Mouse (Mus musculus) forebrain, embryonic 13.5 days (tissue): ENCODE measurements at regions not wholly inside any gene's neighbourhood (a gene's known extent, or its start where the extent isn't known, plus 50 kb on each side); places are given as distances from the start of the nearest gene placed in this dataset.
"Not testable (repeated sequence)": the region's sequence is repeated elsewhere in the genome, so short reads cannot be mapped to it uniquely, and the experiment has no call there.

ENCODE experiments used
- ATAC-seq: fragments of 200-750 bp; cut with Nextera tagmentation; 2 replicates; pipeline ENCODE4 v1.8.0; 2017
- H3K27ac ChIP-seq: fragments of 300-500 bp; sonication (generic); 2 replicates; pipeline ENCODE4 v1.5.1; 2015; ENCODE audit warnings: inconsistent platforms, mild to moderate bottlenecking, moderate library complexity
- H3K27me3 ChIP-seq: fragments of 300-500 bp; sonication (generic); 2 replicates; pipeline ENCODE4 v1.6.1; 2015; ENCODE audit warnings: mild to moderate bottlenecking, inconsistent platforms
- H3K36me3 ChIP-seq: fragments of 300-500 bp; sonication (generic); 2 replicates; pipeline ENCODE4 v1.6.1; 2015; ENCODE audit warnings: mild to moderate bottlenecking, inconsistent platforms; ENCODE audit not compliant: poor library complexity, severe bottlenecking
- H3K4me1 ChIP-seq: fragments of 300-500 bp; sonication (generic); 2 replicates; pipeline ENCODE4 v1.6.1; 2015; ENCODE audit warnings: inconsistent platforms
- H3K4me2 ChIP-seq: fragments of 300-500 bp; sonication (generic); 2 replicates; pipeline ENCODE4 v1.6.1; 2015; ENCODE audit warnings: inconsistent platforms, mild to moderate bottlenecking, moderate library complexity
- H3K4me3 ChIP-seq: fragments of 300-500 bp; sonication (generic); 2 replicates; pipeline ENCODE4 v1.5.1; 2015; ENCODE audit warnings: mild to moderate bottlenecking, inconsistent platforms
- H3K9ac ChIP-seq: fragments of 300-500 bp; sonication (generic); 2 replicates; pipeline ENCODE4 v1.6.1; 2015; ENCODE audit warnings: mild to moderate bottlenecking, inconsistent platforms
- H3K9me3 ChIP-seq: fragments of 300-500 bp; sonication (generic); replicated peaks from 2 replicates; pipeline ENCODE4 v1.6.1; 2016; ENCODE audit warnings: inconsistent platforms
- WGBS: fragments of 180-500 bp; shearing (Covaris S2); methylation state at CpG from one replicate; pipeline ENCODE4 v1.1.7; 2015; 5-methylcytosine and 5-hydroxymethylcytosine counted together

DNA sequence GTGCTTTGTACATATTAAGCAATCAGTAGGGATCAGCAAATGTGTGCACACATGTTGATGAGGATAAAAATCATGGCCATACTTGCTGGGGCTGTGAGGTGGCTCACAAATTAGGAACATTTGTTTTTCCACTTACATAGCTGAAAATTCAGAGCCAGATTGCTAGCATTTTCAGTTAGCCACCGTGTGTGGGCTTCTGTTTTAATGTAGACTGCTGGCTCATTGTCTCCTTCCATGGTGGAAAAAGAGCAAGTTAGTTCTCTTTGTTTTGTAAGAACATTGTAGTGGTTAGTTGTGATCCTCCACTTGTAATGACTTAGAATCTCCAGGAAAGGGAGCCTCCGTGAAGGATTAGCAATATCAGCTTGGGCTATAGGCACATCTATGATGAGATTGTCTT is 107.2 kb upstream of the 4931417E11Rik start:
- no peaks in the 10 kb centered on the region for H3K9me3 ChIP-seq
- H3K9ac ChIP-seq = no peak overlapping the region
- no peak overlapping the region for H3K27ac ChIP-seq
- H3K27me3 ChIP-seq = no peaks in the 10 kb centered on the region
- WGBS = 82% methylated on average over 2 of the region's 2 CpGs
- no peak overlapping the region for H3K4me2 ChIP-seq
- H3K36me3 ChIP-seq = no peaks in the 10 kb centered on the region
- no peak for ATAC-seq
- no peak overlapping the region for H3K4me3 ChIP-seq
- no peaks in the 10 kb centered on the region for H3K4me1 ChIP-seq

- 95% methylated on average over 2 of the region's 2 CpGs for WGBS
Measured at GRCm38 (mm10) chr6:73560000-73560399, 90.5 kb upstream of the 4931417E11Rik start.

DNA sequence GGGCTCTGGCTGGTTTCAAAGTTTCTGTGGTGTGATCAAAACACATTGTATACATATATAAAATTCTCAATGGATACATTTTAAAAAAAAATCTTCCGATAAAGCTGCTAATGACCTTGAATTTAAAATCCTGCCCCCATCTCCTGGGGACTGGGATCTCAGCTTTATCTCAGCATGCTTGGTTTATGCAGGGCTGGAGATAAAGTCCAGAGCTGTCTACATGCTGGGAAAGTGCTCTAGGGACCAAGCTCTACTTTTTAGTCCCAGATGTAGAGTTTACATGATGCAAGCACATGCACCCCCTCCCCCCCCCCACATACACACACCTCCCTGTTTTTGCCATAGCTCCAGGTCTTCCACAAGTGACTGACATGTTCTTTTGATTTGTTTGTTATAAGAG is 61.1 kb upstream of the 4931417E11Rik start:
- no peak overlapping the region for H3K27ac ChIP-seq
- H3K4me2 ChIP-seq = no peak overlapping the region
- no peak overlapping the region for H3K9ac ChIP-seq
- H3K4me1 ChIP-seq = 0 out of 2 replicates have a peak, but pooled peaks cover 12% of the 10 kb centered on the region
- H3K27me3 ChIP-seq = no peaks in the 10 kb centered on the region
- WGBS = 82% methylated on average over 1 of the region's 1 CpGs
- ATAC-seq = no peak
- H3K9me3 ChIP-seq = no peaks in the 10 kb centered on the region
- H3K4me3 ChIP-seq = no peak overlapping the region
- no peaks in the 10 kb centered on the region for H3K36me3 ChIP-seq

More at GRCm38 (mm10) chr6:73560000-73560399, 90.5 kb upstream of the 4931417E11Rik start:
- H3K4me1 ChIP-seq = no peaks in the 10 kb centered on the region
- no peak overlapping the region for H3K4me2 ChIP-seq
- H3K36me3 ChIP-seq = no peaks in the 10 kb centered on the region
- H3K4me3 ChIP-seq = no peak overlapping the region
- no peaks in the 10 kb centered on the region for H3K9me3 ChIP-seq
- no peak overlapping the region for H3K27ac ChIP-seq
- no peak overlapping the region for H3K9ac ChIP-seq
- no peaks in the 10 kb centered on the region for H3K27me3 ChIP-seq
- no peak for ATAC-seq

DNA sequence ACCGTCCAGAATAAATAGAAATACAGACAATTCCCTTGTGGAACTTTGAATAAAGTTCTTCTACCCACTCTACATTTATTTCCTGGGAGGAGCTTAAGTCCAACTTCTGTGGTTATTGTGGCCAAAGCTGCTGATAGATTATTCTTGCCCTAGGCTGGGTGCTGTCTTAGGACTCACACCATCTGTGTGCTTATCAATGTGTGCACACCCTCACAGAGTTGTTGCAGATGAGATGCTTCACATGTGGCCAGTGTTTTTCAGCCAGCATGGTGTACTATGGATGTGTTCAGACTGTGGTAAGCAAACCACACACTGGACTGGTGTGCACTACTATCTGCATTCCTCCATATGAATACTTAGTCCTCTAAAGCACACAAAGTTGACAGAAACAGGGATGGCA is 60.6 kb upstream of the 4931417E11Rik start:
- H3K4me1 ChIP-seq = 0 out of 2 replicates have a peak, but pooled peaks cover 12% of the 10 kb centered on the region
- H3K27me3 ChIP-seq = no peaks in the 10 kb centered on the region
- H3K36me3 ChIP-seq = no peaks in the 10 kb centered on the region
- H3K27ac ChIP-seq = no peak overlapping the region
- H3K4me3 ChIP-seq = no peak overlapping the region
- no peak for ATAC-seq
- H3K9me3 ChIP-seq = no peaks in the 10 kb centered on the region
- WGBS = 88% methylated on average over 1 of the region's 1 CpGs
- H3K9ac ChIP-seq = no peak overlapping the region
- no peak overlapping the region for H3K4me2 ChIP-seq

GRCm38 (mm10) chr6:73523658-73524057 is 54.2 kb upstream of the 4931417E11Rik start:
- no peaks in the 10 kb centered on the region for H3K27me3 ChIP-seq
- whole genome bisulfite sequencing = 70% methylated on average over 9 of the region's 9 CpGs
- no peak overlapping the region for H3K4me2 ChIP-seq
- H3K9ac ChIP-seq = no peak overlapping the region
- no peaks in the 10 kb centered on the region for H3K36me3 ChIP-seq
- no peak for ATAC-seq
- H3K4me1 ChIP-seq = no peaks in the 10 kb centered on the region
- no peak overlapping the region for H3K4me3 ChIP-seq
- H3K9me3 ChIP-seq = no peaks in the 10 kb centered on the region
- no peak overlapping the region for H3K27ac ChIP-seq

DNA sequence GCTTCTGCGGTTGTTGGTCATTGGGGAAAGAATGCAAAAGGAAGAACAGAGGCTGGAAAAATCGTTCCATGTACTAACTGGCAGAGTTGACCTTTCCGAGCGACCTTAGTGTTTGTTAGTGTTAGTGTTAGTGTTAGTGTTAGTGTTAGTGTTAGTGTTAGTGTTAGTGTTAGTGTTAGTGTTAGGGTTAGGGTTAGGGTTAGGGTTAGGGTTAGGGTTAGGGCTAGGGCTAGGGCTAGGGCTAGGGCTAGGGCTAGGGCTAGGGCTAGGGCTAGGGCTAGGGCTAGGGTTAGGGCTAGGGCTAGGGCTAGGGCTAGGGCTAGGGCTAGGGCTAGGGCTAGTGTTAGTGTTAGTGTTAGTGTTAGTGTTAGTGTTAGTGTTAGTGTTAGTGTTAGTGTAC is 50.4 kb upstream of the 4931417E11Rik start:
- H3K9ac ChIP-seq, H3K27ac ChIP-seq, ATAC-seq, H3K4me3 ChIP-seq, H3K9me3 ChIP-seq, H3K27me3 ChIP-seq, H3K36me3 ChIP-seq, H3K4me2 ChIP-seq, H3K4me1 ChIP-seq: not testable (repeated sequence)
- 91% methylated on average over 4 of the region's 4 CpGs for WGBS
